Mouse (Mus musculus): ENCODE measurements around the gene Kif26b. TPM values are rescaled to one million over a fixed set of nuclear protein-coding genes. Genes with fewer than 3 reads are reported as not detected.

The Kif26b gene
- total and polyA plus RNA-seq, 3 experiments: 0.86 to 3.0 (median 2.4) TPM

GRCm38 (mm10) chr1:178664271-178664969 lies 135.5 kb downstream of the Kif26b start:
- 69% methylated on average over 5 of the region's 5 CpGs for WGBS
- H3K4me1 ChIP-seq (ENCODE audit: control insufficient read depth, insufficient read depth, low read length): no peaks in the 10 kb centered on the region
- intact Hi-C loops (cut with DNase I): no loop called here
- no peak for DNase-seq
- no peak for TF ChIP-seq CTCF (IDR thresholded peaks at IDR 0.05)
- no peak for TF ChIP-seq POLR2A (IDR thresholded peaks at IDR 0.05; ENCODE audit: insufficient read depth, low read depth, low read length)
- TF ChIP-seq EP300 (IDR thresholded peaks at IDR 0.05; ENCODE audit: insufficient read depth, low read depth, low read length): no peak
- no peak overlapping the region for H3K9ac ChIP-seq (ENCODE audit: low read depth, low read length)
- no peak overlapping the region for H3K4me3 ChIP-seq
- no peaks in the 10 kb centered on the region for H3K27me3 ChIP-seq (ENCODE audit: control insufficient read depth, insufficient read depth, low read length)
- H3K27ac ChIP-seq: no peak overlapping the region
- H3K79me2 ChIP-seq (replicated peaks; ENCODE audit: control insufficient read depth, insufficient read depth, low read length): no peaks in the 10 kb centered on the region
- no peaks in the 10 kb centered on the region for H3K36me3 ChIP-seq (ENCODE audit: control insufficient read depth, insufficient read depth, low read length)

DNA sequence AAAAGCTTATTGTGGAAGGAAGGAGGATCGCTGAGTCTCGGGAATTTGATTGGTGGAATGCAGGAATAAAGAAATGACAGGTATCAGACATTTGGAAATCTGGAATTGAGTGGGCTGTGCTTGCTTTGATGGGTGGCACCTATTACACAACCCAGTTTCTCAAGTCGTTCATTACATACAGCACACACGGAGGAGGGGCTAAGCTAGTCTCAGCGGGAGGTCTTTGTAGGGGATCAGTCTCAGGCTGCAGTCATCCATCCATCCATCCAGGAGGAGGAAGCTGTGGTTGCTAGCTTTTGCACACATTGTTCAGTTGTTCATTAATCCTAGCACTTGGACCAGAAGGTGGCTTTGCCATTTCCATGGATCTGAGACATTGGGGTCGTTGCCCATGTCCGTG lies 137.6 kb downstream of the Kif26b start:
- WGBS: 81% methylated on average over 7 of the region's 7 CpGs
- no peak overlapping the region for H3K4me3 ChIP-seq
- no peak for TF ChIP-seq EP300 (IDR thresholded peaks at IDR 0.05; ENCODE audit: insufficient read depth, low read depth, low read length)
- no peak for TF ChIP-seq POLR2A (IDR thresholded peaks at IDR 0.05; ENCODE audit: insufficient read depth, low read depth, low read length)
- no peak for TF ChIP-seq CTCF (IDR thresholded peaks at IDR 0.05)
- no peaks in the 10 kb centered on the region for H3K27me3 ChIP-seq (ENCODE audit: control insufficient read depth, insufficient read depth, low read length)
- intact Hi-C loops (cut with DNase I): no loop called here
- H3K79me2 ChIP-seq (replicated peaks; ENCODE audit: control insufficient read depth, insufficient read depth, low read length): no peaks in the 10 kb centered on the region
- no peaks in the 10 kb centered on the region for H3K36me3 ChIP-seq (ENCODE audit: control insufficient read depth, insufficient read depth, low read length)
- no peak for DNase-seq
- H3K4me1 ChIP-seq (ENCODE audit: control insufficient read depth, insufficient read depth, low read length): no peaks in the 10 kb centered on the region
- no peak overlapping the region for H3K9ac ChIP-seq (ENCODE audit: low read depth, low read length)
- no peak overlapping the region for H3K27ac ChIP-seq

DNA sequence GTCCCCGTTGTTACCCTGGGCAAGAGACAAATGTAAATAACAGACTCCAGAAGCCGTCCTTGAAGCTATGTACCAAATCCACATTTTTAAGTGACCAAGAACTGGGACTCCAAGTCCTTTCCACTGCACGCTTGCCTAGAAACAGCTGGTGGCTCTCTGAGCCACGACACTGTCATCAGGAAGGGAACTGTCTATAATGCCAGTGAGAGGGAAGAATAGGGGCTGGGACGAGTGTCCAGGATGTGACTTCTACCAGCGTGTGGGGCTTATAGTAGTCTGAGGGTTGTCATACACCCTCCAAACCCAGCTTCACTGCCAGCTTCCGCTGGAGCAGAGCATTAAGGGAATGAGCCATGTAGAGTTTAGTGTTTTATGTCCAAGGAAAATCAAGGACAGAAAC lies 138.9 kb downstream of the Kif26b start:
- no peak for TF ChIP-seq CTCF (IDR thresholded peaks at IDR 0.05)
- no peak for TF ChIP-seq EP300 (IDR thresholded peaks at IDR 0.05; ENCODE audit: insufficient read depth, low read depth, low read length)
- TF ChIP-seq POLR2A (IDR thresholded peaks at IDR 0.05; ENCODE audit: insufficient read depth, low read depth, low read length): no peak
- no peak for DNase-seq
- no peak overlapping the region for H3K27ac ChIP-seq
- no peak overlapping the region for H3K9ac ChIP-seq (ENCODE audit: low read depth, low read length)
- no peaks in the 10 kb centered on the region for H3K36me3 ChIP-seq (ENCODE audit: control insufficient read depth, insufficient read depth, low read length)
- H3K4me1 ChIP-seq (ENCODE audit: control insufficient read depth, insufficient read depth, low read length): no peaks in the 10 kb centered on the region
- 63% methylated on average over 7 of the region's 7 CpGs for WGBS
- H3K4me3 ChIP-seq: no peak overlapping the region
- H3K27me3 ChIP-seq (ENCODE audit: control insufficient read depth, insufficient read depth, low read length): no peaks in the 10 kb centered on the region
- intact Hi-C loops (cut with DNase I): no loop called here
- H3K79me2 ChIP-seq (replicated peaks; ENCODE audit: control insufficient read depth, insufficient read depth, low read length): no peaks in the 10 kb centered on the region

- H3K27ac ChIP-seq: no peak overlapping the region
- no peak overlapping the region for H3K4me3 ChIP-seq
- H3K4me1 ChIP-seq (ENCODE audit: control insufficient read depth, insufficient read depth, low read length): no peaks in the 10 kb centered on the region
- H3K79me2 ChIP-seq (replicated peaks; ENCODE audit: control insufficient read depth, insufficient read depth, low read length): no peaks in the 10 kb centered on the region
- H3K9ac ChIP-seq (ENCODE audit: low read depth, low read length): no peak overlapping the region
- DNase-seq: no peak
- no peak for TF ChIP-seq POLR2A (IDR thresholded peaks at IDR 0.05; ENCODE audit: insufficient read depth, low read depth, low read length)
- TF ChIP-seq CTCF (IDR thresholded peaks at IDR 0.05): no peak
- no peak for TF ChIP-seq EP300 (IDR thresholded peaks at IDR 0.05; ENCODE audit: insufficient read depth, low read depth, low read length)
- no peaks in the 10 kb centered on the region for H3K27me3 ChIP-seq (ENCODE audit: control insufficient read depth, insufficient read depth, low read length)
- intact Hi-C loops (cut with DNase I): no loop called here
- H3K36me3 ChIP-seq (ENCODE audit: control insufficient read depth, insufficient read depth, low read length): no peaks in the 10 kb centered on the region; the same call in 1 of the 2 replicates
- 87% methylated on average over 4 of the region's 4 CpGs for WGBS
Observed at GRCm38 (mm10) chr1:178668907-178669306, 140.0 kb downstream of the Kif26b start.

GRCm38 (mm10) chr1:178673051-178673450 lies 144.1 kb downstream of the Kif26b start:
- WGBS: 60% methylated on average over 7 of the region's 7 CpGs
- H3K27me3 ChIP-seq (ENCODE audit: control insufficient read depth, insufficient read depth, low read length): no peaks in the 10 kb centered on the region
- no peaks in the 10 kb centered on the region for H3K4me1 ChIP-seq (ENCODE audit: control insufficient read depth, insufficient read depth, low read length)
- TF ChIP-seq POLR2A (IDR thresholded peaks at IDR 0.05; ENCODE audit: insufficient read depth, low read depth, low read length) (no peak), EP300 (IDR thresholded peaks at IDR 0.05; ENCODE audit: insufficient read depth, low read depth, low read length) (no peak), CTCF (IDR thresholded peaks at IDR 0.05) (no peak)
- no peaks in the 10 kb centered on the region; the same call in none of the 2 replicates for H3K36me3 ChIP-seq (ENCODE audit: control insufficient read depth, insufficient read depth, low read length)
- no peak for DNase-seq
- H3K27ac ChIP-seq: no peak overlapping the region
- intact Hi-C loops (cut with DNase I): no loop called here
- no peaks in the 10 kb centered on the region for H3K79me2 ChIP-seq (replicated peaks; ENCODE audit: control insufficient read depth, insufficient read depth, low read length)
- no peak overlapping the region for H3K4me3 ChIP-seq
- no peak overlapping the region for H3K9ac ChIP-seq (ENCODE audit: low read depth, low read length)

DNA sequence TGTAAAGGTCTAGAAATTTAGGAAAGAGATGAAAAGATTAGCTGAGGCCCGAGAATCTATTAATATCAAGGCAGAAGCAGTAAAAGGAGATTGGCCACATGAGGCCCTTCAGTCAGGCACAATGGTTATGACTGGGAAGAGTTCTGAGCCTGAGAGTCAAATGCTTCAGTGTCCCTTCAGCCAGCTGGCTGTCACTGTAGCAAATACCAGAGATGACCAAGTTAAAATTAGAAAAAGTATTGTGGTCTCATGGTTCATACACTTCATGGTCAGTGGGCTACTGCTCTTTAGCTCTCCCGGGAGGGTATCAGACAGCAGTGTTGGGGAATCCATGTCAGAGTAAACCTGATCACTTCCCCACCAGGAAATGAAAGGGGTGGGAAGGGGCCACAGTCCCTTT lies 144.6 kb downstream of the Kif26b start:
- TF ChIP-seq CTCF (IDR thresholded peaks at IDR 0.05) (no peak), EP300 (IDR thresholded peaks at IDR 0.05; ENCODE audit: insufficient read depth, low read depth, low read length) (no peak), POLR2A (IDR thresholded peaks at IDR 0.05; ENCODE audit: insufficient read depth, low read depth, low read length) (no peak)
- Histone ChIP-seq H3K4me3 (no peak overlapping the region), H3K4me1 (ENCODE audit: control insufficient read depth, insufficient read depth, low read length) (no peaks in the 10 kb centered on the region), H3K27me3 (ENCODE audit: control insufficient read depth, insufficient read depth, low read length) (no peaks in the 10 kb centered on the region), H3K9ac (ENCODE audit: low read depth, low read length) (no peak overlapping the region), H3K27ac (no peak overlapping the region), H3K36me3 (ENCODE audit: control insufficient read depth, insufficient read depth, low read length) (no peaks in the 10 kb centered on the region; the same call in none of the 2 replicates), H3K79me2 (replicated peaks; ENCODE audit: control insufficient read depth, insufficient read depth, low read length) (no peaks in the 10 kb centered on the region)
- peak in 1 of 2 experiments; percentile 8 for DNase-seq
- WGBS: 35% methylated on average over 2 of the region's 2 CpGs
- intact Hi-C loops (cut with DNase I): no loop called here
